Mouse (Mus musculus) ES-Bruce4 (cell line): ENCODE results near the gene Ncan. TPM values are rescaled to one million over a fixed set of nuclear protein-coding genes. Genes with fewer than 3 reads are reported as not detected.
A peak's percentile ranks its signal among the peaks of the same experiment; 100 is the strongest.

Experiments used
- H3K27ac ChIP-seq: 2 replicates; pipeline ENCODE4 v1.5.1; 2012; ENCODE audit warnings: low read length, inconsistent platforms; ENCODE audit not compliant: insufficient read depth
- H3K27me3 ChIP-seq: 2 replicates; pipeline ENCODE4 v1.6.1; 2012; ENCODE audit warnings: mild to moderate bottlenecking, low read length, inconsistent platforms; ENCODE audit not compliant: control insufficient read depth, poor library complexity, insufficient read depth, severe bottlenecking
- H3K36me3 ChIP-seq: 2 replicates; pipeline ENCODE4 v1.6.1; 2012; ENCODE audit warnings: inconsistent platforms, mild to moderate bottlenecking, low read length, moderate library complexity; ENCODE audit not compliant: control insufficient read depth, poor library complexity, insufficient read depth, severe bottlenecking
- H3K4me1 ChIP-seq: one replicate; pipeline ENCODE4 v1.8.1; 2011; ENCODE audit warnings: low read length; ENCODE audit not compliant: control insufficient read depth, insufficient read depth
- H3K4me3 ChIP-seq: 2 replicates; pipeline ENCODE4 v1.5.1; 2011; ENCODE audit warnings: low read depth, mild to moderate bottlenecking, low read length
- H3K9ac ChIP-seq: 2 replicates; pipeline ENCODE4 v1.6.1; 2012; ENCODE audit warnings: low read depth, mild to moderate bottlenecking, inconsistent platforms; ENCODE audit not compliant: poor library complexity, severe bottlenecking
- H3K9me3 ChIP-seq: replicated peaks from 2 replicates; pipeline ENCODE4 v1.6.1; 2012; ENCODE audit warnings: mild to moderate bottlenecking, low read length, inconsistent platforms; ENCODE audit not compliant: control insufficient read depth, poor library complexity, insufficient read depth, severe bottlenecking
- CTCF ChIP-seq: IDR thresholded peaks from one replicate; pipeline ENCODE4 v1.8.1; 2011; ENCODE audit warnings: low read depth, low read length
- EP300 ChIP-seq: IDR thresholded peaks from 2 replicates; pipeline ENCODE4 v1.6.1; 2011; ENCODE audit warnings: low read depth, low read length; ENCODE audit not compliant: insufficient read depth
- POLR2A ChIP-seq: IDR thresholded peaks from one replicate; pipeline ENCODE4 v1.8.1; 2011; ENCODE audit warnings: low read length; ENCODE audit not compliant: insufficient read depth
- polyA plus RNA-seq: library from polyadenylated mRNA; stranded (reverse); fragments of >200 nt; gene quantifications from 2 replicates; pipeline ENCODE4 v1.2.4, GENCODE M21; 2011; ENCODE audit warnings: low read depth; ENCODE audit not compliant: missing spikeins, insufficient read depth, insufficient read length

The Ncan gene
- polyA plus RNA-seq, 1 experiment = 1.4 TPM

- peak overlapping the region; percentile 28; the same call in 1 of the 2 replicates for H3K9ac ChIP-seq
- H3K9me3 ChIP-seq = no peaks in the 10 kb centered on the region
- TF ChIP-seq EP300 (no peak), POLR2A (no peak), CTCF (no peak)
- H3K27ac ChIP-seq = peak overlapping the region; percentile 25; the same call in 1 of the 2 replicates
- H3K4me3 ChIP-seq = no peak overlapping the region
- H3K36me3 ChIP-seq = no peaks in the 10 kb centered on the region
- no peaks in the 10 kb centered on the region for H3K27me3 ChIP-seq
- no peaks in the 10 kb centered on the region for H3K4me1 ChIP-seq
Measured at GRCm38 (mm10) chr8:70092786-70093185, 27.9 kb downstream of the Ncan start.

- H3K27ac ChIP-seq = no peak overlapping the region
- no peak for TF ChIP-seq CTCF
- no peak for TF ChIP-seq EP300
- no peak for TF ChIP-seq POLR2A
- H3K4me3 ChIP-seq = no peak overlapping the region
- no peaks in the 10 kb centered on the region for H3K9me3 ChIP-seq
- H3K9ac ChIP-seq = no peak overlapping the region
- peaks cover 6% of the 10 kb centered on the region; the same call in 1 of the 2 replicates for H3K27me3 ChIP-seq
- H3K4me1 ChIP-seq = no peaks in the 10 kb centered on the region
- no peaks in the 10 kb centered on the region for H3K36me3 ChIP-seq
Measured at GRCm38 (mm10) chr8:70089296-70089960, 31.2 kb downstream of the Ncan start.

DNA sequence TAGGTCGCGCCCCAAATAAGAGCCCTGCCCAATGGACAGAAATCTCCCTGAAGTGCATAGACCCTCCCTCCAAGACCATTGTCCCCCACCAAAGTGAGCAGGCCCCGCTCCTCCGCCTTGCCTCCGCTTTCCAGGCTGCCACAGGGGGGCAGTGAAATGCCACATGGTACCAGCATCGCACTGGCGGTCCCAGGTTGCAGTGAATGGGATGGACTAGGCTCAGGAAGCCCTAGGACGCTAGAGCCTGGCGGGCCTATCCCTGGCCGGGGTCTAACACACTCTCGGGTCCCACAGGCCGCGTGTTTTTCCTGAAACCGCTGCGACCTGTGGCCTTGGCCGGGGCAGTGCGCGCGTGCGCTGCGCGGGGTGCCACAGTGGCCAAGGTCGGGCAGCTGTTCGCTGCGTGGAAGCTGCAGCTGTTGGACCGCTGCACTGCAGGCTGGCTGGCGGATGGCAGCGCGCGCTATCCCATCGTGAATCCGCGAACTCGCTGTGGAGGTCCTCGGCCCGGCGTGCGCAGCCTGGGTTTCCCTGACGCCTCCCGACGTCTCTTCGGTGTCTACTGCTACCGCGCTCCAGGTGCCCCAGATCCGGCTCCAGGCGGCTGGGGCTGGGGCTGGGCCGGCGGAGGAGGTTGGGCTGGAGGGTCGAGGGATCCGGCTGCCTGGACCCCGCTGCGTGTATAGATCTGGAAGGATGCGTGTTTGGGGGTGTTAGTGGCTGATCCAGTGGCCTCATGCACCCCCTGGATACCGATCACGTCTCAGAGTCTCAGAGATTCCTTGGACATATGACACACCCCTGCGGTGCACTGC, 32.6 kb downstream of the Ncan start:
- Histone ChIP-seq H3K27ac (no peak overlapping the region), H3K4me3 (peak overlapping the region; percentile 60), H3K9ac (peak overlapping the region; percentile 50), H3K27me3 (peaks cover 6% of the 10 kb centered on the region; the same call in 1 of the 2 replicates), H3K4me1 (no peaks in the 10 kb centered on the region), H3K36me3 (no peaks in the 10 kb centered on the region), H3K9me3 (no peaks in the 10 kb centered on the region)
- TF ChIP-seq POLR2A (no peak), CTCF (peak; percentile 83)

- no peaks in the 10 kb centered on the region for H3K9me3 ChIP-seq
- TF ChIP-seq EP300 (no peak), CTCF (no peak), POLR2A (no peak)
- no peaks in the 10 kb centered on the region for H3K4me1 ChIP-seq
- H3K27ac ChIP-seq = no peak overlapping the region
- peaks cover 6% of the 10 kb centered on the region; the same call in 1 of the 2 replicates for H3K27me3 ChIP-seq
- no peak overlapping the region for H3K9ac ChIP-seq
- H3K36me3 ChIP-seq = no peaks in the 10 kb centered on the region
- no peak overlapping the region for H3K4me3 ChIP-seq
Measured at GRCm38 (mm10) chr8:70087237-70087636, 33.4 kb downstream of the Ncan start.

GRCm38 (mm10) chr8:70086151-70086550, 34.5 kb downstream of the Ncan start:
- no peaks in the 10 kb centered on the region for H3K36me3 ChIP-seq
- H3K27me3 ChIP-seq = peaks cover 6% of the 10 kb centered on the region; the same call in 1 of the 2 replicates
- no peak overlapping the region for H3K27ac ChIP-seq
- no peaks in the 10 kb centered on the region for H3K9me3 ChIP-seq
- H3K4me3 ChIP-seq = no peak overlapping the region
- H3K4me1 ChIP-seq = no peaks in the 10 kb centered on the region
- H3K9ac ChIP-seq = no peak overlapping the region
- no peak for TF ChIP-seq CTCF
- TF ChIP-seq EP300 = no peak
- no peak for TF ChIP-seq POLR2A
